Mouse (Mus musculus) cerebellum, adult 9-10 months (tissue): ENCODE results near the gene Rhot1.
"Not testable (repeated sequence)": the region's sequence is repeated elsewhere in the genome, so short reads cannot be mapped to it uniquely, and the experiment has no call there.

ENCODE experiments used
- DNase-seq: peaks from one replicate; pipeline ENCODE4 v3.0.0; 2022

Gene Rhot1

DNA sequence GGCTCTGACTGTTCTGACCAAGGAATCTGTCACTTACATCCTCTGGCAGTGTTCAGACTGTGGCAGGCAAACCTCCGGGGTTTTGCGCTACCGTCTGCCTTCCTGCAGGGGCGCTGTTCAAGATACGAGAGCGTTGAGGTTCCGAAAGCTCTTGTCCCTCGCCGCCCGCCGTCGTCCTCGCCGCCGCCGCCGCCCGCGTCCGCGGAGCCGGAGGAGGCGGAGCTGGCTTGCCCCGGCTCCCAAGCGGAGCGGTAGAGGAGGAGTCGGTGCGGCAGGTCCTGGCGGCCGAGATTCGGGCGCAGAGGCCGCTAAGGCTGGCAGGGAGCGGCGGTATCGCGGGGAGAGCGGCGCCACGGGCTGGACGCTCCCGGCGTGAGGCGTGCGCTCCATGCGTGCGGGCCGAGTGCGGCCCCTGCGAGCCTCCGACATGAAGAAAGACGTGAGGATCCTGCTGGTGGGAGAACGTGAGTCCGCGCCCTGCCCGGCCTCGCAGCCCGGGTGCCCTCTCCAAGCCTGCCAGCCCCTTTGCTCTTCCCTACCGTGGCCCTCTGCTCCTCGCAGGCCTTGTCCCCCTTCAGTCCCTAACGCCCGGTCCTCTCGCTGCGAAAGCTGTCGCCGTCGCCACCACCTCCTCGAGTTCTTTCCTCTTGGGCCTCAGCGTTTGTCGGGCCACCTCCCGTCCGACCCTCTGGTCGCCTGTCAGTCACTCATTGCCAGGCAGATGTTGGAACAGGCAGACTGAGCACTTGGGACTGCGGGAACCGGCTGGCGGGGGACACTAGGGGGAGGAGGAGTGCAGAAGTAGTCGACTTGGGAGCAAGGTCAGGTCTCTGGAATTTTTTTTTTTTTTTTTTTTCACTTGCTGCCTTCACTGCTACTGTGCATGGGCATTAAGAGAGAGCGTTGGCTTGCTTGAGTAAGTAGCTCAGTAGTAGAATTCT is at the start of gene Rhot1:
TSS of gene Rhot1 (plus strand) at position 160 of the 941 bp plus-strand sequence.
- peak; percentile 97 for DNase-seq

DNA sequence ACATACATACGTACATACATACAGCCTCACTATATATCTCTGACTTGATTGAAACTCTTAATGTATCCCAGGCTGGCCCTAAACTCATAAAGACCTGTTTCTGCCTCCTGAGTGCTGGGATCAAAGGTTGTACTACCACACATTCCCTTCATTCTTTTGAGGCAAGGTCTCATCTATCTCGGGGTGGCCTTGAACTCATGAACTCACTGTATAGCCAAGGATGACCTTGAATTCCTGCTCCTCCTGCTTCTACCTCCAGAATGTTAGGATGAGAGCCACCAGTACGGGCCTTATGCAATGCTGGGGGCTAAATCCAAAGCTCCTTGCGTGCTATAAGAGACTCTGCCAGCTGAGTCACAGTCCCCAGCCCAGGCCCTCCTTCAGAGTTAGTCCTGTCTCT is 47.8 kb upstream of the Rhot1 start:
- DNase-seq, result no peak

DNA sequence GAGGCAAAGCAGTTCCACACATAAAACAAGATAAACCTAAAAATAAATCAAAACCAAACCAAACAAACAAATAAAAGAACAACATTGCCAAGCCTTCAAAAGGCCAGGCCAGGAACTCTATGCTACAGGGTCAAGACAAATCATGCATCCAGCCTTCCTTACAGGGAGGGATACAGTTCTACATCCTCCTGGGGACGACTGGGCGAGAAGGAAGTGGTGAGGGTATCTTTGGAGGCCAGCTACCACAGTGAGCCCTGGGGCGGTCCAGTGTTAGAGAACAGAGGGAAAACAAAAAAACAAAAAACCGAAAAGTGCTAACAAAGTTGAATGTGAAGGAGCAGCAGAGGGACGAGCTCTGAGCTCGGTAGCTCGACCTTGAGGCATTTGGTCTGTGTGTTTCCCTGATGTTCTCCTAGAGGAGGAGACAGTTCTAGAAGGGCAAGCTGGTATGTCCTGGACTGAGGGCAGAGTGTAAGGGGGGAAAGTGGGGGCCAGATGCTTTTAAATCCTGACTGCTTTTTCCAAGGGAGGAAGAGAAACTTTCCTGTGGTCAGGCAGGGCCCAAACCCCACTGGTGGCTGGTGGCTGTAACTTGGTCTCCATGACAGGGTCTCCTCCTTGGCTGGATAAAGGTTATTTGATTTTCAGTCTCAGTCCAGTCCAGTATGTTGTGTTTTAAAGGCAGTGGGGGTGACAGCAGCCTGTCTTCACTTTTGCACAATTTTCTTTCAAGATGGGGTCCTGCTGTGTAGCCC is 45.3 kb upstream of the Rhot1 start:
- no peak for DNase-seq

DNA sequence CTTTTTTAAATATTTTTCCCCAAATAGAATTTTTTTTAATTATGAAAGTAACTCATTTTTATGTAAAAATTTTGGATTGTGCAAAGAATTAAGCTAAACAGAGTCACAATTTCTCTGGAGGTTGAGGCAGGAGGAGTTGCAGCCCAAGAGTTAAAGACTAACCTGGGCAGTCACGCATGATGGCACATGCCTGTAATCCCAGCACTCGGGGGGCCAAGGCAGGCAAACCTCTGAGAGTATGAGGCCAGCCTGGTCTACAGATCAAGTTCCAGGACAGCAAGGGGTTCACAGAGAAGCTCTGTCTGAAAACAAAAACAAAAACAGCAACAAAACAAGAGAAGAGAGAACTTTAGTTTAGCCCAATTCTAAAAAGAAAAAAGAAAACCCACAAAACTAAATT is 44.6 kb upstream of the Rhot1 start:
- DNase-seq, result no peak

DNA sequence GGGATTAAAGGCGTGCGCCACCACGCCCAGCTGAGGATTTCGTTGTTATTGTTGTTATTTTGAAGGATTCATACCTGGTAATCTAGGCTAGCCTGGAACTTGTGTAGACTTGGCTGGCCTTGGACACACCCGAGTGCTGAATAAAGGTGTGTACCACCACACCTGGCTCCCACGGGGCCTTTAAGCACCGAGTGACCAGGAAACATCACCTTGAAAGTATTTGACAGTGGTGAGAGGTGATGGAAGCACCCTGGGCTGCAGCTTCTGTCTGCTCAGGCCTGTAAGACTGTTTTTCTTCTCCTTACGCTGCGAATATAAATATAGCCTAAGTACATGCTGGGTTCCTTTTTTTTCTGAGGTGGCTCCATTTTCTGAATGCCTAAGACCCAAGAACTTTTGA is 40.7 kb upstream of the Rhot1 start:
- no peak for DNase-seq

DNA sequence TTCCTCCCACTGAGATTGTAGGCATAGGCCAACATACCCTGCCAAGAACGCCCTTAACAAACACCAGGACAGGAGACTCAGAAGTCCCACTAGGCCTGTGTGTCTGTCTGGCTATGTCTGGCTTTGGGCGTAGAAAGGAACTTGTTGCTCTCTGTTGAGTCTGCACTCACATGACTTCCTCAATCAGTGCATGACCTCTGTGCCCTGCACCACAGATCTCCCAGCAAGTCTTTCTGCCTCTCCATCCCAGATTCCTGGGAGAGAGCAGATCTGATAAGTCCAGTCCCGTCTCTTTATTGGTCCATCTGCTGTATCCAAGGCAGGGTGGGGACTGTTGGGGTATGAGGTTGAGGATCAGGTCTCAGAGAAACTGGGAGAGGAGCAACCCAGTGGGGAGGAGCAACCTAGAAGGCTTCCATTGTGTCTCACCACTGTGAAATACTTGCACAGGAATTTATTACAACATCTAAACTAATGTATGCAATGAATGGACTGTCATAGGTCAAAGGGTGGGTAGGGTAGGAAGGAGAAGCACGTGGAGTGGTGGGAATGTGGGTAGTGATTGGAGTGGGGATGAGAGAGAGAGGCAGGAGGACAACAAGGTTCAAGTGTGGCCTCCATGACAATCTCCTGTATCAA is 40.1 kb upstream of the Rhot1 start:
- no peak for DNase-seq

DNA sequence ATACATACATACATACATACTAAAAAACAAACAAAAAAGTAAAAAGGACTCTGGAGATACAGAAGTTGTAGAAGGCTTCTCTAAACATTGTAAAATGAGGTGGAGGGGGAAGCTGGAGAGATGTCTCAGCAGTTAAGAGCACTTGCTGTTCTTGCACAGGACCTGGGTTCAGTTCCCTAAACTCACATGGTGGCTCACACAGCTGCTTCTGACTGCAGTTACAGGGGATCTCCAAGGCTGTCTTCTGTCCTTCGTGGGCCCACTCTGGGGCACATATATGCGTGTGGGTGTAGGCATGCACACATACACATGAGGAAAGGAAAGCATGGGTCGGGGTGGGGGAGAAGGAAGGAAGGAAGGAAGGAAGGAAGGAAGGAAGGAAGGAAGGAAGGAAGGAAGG is 39.2 kb upstream of the Rhot1 start:
- DNase-seq, result no peak

DNA sequence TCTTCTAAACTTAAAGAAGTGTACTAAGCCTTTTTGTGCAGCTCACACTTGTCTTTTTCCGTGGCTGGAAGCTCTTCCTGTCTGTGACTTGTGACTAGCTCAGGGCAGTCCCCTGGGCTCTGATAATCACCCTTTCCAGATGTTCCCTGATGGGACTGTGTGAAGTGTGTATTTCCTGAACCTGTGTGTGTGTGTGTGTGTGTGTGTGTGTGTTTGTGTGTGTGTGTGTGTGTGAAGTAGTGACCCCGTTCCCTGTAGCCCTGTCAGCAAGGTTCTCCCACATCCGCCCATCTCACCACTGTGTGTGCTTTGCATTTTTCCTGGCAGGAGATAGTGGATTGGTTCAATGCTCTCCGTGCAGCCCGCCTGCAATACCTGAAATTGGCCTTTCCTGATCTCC is 38.5 kb upstream of the Rhot1 start:
- no peak for DNase-seq

DNA sequence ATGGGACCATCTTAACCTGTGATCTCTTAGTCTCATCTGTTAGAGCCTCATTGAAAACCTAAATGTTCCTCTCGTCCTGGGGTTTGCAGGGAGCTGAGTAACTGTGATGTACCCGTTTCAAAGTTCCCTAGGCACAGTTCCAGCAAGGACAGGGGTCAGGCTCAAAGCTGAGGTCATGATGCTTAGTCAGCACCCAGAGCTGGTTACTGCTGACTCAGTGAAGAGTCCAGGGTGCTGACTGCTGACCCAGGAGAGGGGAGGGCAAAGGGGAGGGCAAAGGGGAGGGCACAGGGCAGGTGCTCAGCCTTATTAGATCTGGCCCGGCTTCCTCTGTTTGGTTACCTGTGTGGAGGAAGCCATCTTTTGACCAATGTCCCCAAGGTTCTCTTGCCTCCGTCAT is 36.9 kb upstream of the Rhot1 start:
- no peak for DNase-seq

DNA sequence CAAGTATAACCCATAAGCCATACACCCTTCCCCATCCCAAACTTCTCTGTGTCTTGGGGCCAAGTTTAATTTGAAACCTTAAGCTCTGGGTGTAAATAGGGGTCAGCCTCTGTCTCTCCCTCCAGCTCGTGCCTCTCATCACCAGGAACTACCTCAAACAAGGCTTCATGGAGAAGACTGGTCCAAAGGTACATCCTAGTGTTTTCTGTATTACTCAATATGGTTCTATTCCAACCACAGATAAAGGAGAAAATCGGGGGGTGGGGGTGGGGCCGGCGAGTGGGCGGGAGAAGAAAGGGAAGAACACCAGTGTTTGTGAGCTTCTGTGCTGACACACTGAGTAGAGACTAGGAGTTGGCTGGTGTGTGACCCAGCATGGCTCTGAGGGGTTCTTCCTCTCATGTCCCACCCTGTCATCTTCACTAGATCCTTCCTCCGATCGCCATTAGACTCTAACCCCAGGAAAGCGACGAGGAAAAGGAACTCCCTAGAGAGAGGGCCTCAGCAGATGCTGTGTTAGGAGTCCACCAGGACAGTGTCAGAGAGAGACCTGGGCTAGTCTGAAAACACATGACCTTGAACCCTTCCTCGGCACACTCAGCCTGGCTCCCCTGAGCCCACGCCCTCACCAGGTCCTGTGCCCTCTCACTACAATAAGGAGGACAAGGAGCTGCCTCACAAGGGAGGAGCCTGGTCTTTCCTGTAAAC is 34.7 kb upstream of the Rhot1 start:
- no peak for DNase-seq

DNA sequence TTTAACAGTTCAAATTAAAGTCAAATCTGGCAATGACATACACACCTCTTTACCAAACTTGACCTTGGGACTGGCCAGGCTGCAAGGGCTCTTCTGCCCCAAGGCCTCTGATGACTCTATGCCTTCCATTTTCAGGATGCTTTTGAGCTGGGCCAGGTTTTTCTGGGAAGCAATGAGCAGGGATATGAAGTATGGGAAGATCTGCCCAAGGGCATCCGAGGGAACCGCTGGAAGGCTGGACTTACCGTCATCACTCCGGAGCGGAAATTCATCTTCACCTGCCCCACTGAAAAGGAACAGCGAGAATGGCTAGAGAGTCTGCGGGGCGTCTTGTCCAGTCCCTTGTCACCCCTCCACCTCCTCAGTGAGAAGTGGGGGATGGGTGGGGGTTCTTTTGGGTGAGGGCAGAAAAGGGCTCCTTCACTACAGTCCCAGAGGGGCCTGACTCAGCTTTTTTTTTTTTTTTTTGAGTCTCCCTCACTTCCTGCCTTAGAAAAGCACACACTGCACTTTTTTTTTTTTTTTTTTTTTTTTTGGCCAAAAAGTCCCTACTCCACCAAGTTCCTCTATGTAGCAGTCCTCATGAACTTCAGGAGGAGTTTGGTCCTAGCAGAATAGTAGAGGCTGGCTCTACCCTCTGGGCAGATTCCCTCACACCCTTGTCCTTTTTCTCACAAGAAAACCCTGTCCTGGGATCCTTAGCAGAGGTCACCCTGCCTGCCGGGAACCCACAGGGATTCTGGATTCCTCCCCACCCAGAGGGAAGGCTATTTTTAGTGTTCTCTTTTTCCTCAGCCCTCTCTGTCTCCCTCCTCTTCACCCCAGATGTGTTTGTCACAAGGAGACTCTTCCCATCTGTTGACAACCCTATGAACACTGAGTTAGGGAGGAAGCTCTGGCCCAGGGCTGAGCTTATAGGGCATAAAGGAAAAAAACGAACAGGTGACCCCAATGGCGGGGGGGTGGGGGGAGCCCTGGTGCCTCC is 31.6 kb upstream of the Rhot1 start:
- DNase-seq, result no peak

DNA sequence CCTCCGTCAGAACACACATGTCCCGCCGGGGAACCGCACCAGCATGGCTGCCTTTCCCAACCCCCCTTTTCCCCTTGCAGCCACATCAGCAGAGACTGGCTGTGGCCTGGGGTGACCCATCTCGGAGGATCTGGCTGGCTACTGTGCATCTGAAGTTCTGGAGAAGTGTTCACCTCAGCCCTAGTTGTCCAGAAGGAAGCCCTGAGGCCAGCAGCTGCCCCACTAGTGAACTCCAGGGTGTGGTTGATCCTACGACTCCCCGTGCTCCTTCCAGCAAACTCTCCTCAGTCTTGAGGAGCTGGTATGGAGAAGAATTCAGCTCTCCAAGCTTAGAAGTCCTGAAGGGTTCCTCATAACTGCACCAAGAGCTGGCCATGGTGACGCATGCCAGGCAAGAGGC is 30.5 kb upstream of the Rhot1 start:
- no peak for DNase-seq

DNA sequence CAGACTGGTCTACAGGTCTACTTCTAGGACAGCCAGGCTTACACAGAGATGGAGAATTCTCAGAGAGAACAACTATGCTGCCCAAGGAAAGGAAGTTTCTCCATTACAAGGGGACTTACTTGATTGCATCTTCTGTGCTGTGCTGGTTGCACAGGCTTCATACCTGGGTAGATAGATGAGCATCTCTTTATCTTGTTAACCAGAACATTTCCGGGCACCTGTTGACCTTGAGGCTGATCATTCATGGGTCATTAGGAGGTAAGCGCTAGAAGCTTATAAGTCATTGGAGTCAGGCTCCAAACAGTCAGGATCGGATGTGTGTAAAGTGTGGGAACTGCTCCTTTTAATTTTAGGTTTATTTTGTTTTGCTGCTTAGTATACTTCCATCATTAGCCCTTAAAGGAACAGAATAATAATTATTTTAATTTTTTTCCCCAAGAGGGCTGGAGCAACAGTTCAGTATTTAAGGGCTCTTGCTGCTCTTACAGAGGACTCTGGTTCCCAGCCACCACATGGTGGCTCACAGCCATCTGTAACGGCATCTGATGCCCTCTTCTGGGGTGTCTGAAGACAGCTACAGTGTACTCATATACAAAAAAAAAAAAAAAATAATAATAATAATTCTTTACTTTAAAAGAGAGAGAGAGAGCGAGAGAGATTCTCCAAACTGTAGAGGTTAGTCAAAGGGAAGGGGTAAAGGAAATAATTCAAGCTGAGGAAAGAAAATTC is 27.6 kb upstream of the Rhot1 start:
- DNase-seq, result no peak

DNA sequence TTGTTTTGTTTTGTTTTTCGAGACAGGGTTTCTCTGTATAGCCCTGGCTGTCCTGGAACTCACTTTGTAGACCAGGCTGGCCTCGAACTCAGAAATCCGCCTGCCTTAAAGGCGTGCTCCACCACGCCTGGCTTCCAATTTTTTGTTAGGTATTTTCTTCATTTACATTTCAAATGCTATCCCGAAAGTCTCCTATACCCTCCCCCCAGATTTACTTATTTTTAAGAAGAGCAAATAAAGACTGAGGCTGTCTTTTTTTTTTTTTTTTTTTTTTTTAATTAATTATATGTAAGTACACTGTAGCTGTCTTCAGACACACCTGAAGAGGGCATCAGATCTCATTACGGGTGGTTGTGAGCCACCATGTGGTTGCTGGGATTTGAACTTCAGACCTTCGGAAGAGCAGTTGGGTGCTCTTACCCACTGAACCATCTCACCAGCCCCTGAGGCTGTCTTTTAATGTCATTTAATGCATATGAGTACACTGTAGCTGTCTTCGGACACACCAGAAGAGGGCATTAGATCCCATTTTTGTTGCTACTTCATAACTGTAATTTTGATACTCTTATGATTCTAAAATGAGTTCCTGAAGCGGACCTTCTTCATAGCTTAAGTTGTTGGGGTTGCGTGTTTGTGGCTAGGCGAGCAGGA is 25.6 kb upstream of the Rhot1 start:
- not testable (repeated sequence) for DNase-seq

DNA sequence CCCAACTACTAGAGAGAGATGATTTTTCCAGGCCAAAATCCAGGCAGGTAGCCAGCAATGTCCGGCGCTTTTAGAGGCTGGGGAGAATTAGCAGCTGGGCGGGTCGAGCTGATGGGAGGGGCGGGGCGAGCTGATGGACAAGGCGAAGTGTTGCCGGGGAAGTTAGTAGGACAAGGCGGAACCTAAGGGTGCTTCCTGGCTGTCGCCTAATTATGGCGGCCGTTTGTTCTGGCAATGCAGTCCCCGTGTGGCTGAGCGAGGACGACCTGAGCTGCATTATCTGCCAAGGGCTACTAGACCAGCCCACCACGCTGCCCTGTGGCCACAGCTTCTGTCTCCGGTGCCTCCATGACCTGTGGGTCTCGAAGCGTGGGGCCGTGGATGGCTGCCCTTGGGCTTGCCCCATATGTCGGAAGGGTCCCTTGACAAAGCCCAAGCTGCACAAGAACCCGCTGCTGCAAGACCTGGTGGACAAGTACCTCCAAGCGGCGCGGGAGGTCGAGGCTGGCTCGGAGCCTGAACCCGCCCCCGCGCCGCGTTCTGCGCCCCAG is 25.0 kb upstream of the Rhot1 start, which contains the start of gene Rnf135:
TSS of gene Rnf135 (plus strand) at position 147 of the 551 bp plus-strand sequence.
- peak; percentile 90 for DNase-seq

DNA sequence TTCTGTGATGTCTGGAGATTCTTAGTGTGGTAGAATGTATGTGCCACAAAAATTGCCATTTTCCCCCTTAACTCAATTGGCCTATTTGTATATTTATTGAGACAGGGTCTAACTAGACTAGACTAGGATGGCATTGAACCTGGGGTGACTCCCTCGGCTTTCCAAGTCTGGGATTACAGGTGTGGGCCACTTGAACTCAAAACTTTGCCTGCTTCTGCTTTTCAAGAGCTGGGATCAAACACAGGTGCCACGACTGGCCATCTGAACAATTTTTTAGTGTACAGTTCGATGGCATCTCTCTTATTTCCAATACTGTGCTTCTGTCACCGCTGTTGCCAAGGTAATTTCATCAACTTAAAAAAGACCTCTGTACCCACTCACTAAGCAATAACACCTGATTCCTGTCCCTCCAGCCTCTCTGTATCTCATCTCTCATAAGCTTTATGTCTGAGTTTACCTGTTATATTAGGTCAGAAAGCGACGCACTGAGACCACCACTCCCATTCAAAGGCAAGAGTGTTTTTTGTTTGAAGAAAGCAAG is 24.2 kb upstream of the Rhot1 start:
- DNase-seq, result no peak

DNA sequence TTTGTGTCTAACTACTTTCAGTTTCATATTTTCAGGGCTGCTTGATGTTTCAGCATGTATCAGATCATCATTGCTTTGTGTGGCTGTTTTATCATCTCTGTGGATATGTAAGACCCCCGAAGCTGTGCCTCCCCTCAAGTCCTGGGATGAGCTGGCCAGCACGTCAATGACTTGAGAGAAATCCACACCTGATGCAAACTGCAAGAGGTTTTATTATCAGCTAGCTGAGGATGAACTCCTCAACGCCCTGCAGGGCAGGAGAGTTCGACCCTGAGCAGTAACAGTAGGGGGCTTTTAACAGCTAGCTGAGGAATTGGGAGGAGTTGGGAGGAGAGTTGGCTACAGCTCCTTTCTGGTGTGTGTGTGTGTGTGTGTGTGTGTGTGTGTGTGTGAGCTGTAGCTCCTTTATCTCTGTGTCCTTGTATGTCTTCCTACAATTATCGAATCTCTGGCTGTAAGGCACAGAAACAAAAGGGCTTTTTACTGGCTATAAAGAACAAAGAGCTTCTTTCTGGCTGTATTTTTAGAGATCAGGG is 23.3 kb upstream of the Rhot1 start:
- not testable (repeated sequence) for DNase-seq

DNA sequence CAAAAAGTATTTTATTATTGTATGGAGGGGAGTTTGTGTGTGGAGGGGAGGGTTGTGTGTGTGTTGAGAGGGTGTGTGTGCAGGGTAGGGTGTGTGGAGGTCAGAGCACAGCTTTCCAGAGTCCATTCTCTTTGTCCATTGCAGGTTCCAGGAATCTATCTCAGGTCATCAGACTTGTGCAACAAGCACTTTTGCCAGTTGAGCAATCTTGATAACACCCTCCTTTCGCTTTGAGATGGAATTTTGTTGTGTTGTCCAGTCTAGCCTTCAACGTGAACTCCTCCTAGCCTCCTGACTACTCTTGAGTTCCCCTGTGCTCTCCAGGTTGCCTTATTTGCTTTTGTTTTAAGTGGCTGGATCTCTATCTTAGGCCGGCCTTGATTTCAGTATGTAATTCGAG is 18.5 kb upstream of the Rhot1 start:
- DNase-seq, result no peak

DNA sequence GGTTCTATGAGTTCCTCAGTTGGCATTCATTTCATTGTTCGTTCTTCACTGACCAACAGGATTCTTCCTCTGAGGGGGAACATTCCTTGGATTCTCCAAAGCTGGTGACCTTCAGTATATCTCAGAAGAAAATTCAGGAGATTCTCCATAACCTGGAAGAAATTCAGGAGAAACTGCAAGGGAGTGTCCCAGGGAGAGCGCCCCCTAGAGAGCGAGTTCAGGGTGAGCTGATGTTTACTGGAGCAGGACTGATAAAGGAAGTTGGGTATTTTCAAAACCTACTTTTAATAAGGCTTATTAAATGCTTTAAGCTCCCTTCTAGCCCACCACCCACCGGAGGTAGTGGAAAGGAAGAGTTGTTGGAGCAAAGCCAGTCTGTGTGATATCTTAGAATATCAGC is 15.0 kb upstream of the Rhot1 start:
- DNase-seq, result no peak
